In the genomic region with DNA sequence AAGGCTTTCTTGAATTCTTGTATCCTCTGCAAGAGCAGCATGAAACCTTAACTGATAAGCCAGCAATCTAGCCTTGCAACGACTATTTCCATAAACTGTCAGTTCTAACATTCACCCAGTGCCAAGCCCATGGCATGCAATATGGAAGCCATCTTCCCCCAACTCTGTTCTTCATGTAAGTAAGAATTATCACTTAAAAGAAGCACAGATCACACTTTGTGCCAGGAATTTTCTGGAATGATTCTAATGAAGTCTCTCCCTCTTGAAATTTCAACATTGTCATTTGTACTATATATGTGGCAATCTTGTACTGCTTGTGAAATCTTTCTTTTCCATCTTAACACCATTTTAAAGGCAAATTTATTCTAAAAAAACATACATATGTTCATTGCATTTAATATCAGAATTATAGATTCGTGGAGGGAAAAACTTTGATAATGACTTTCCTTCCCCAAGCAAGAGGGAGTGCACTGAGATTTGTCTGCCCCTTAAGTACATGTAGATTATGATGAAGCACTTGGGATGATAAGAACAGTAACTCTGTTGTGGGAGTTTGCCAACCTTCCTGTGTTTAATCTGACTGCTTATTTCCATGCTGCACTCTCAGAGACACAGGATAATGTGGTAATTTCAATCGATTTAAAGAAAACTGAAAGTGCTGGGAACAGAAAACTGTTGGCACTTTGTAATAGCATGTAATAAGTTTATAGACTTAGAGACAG, we compare ENCODE assay signal across 20 mouse cellular contexts.
"Had no signal": no experiment of that assay in that cellular context is flagged by ENCODE, and none has a peak within 500 bp of the region (broad histone marks: within the 10 kb centered on the region; RNA-seq: fewer than 3 reads in every experiment).

No protein-coding gene starts in this region.

- H3K9ac ChIP-seq: limb, embryonic 12.5 days; limb, embryonic 15.5 days; liver, embryonic 14.5 days; liver, postnatal 0 days; midbrain, embryonic 12.5 days; midbrain, embryonic 15.5 days; neural tube, embryonic 12.5 days; neural tube, embryonic 15.5 days; stomach, embryonic 15.5 days had no signal

- H3K4me2 ChIP-seq: limb, embryonic 12.5 days; limb, embryonic 15.5 days; liver, embryonic 11.5 days; midbrain, embryonic 12.5 days; midbrain, embryonic 15.5 days; neural tube, embryonic 12.5 days; neural tube, embryonic 15.5 days; stomach, embryonic 15.5 days had no signal

- H3K27me3 ChIP-seq: limb, embryonic 12.5 days; limb, embryonic 15.5 days; midbrain, embryonic 12.5 days; midbrain, embryonic 15.5 days; neural tube, embryonic 12.5 days; neural tube, embryonic 15.5 days; stomach, embryonic 15.5 days had no signal

- H3K9me3 ChIP-seq: limb, embryonic 12.5 days; limb, embryonic 15.5 days; midbrain, embryonic 12.5 days; midbrain, embryonic 15.5 days; neural tube, embryonic 12.5 days; neural tube, embryonic 15.5 days; stomach, embryonic 15.5 days had no signal

- ATAC-seq: liver, postnatal 0 days; midbrain, embryonic 15.5 days had no signal

- H3K36me3 ChIP-seq: limb, embryonic 12.5 days; limb, embryonic 15.5 days; midbrain, embryonic 12.5 days; midbrain, embryonic 15.5 days; neural tube, embryonic 12.5 days; neural tube, embryonic 15.5 days; stomach, embryonic 15.5 days had no signal

- H3K4me1 ChIP-seq: limb, embryonic 12.5 days; limb, embryonic 15.5 days; midbrain, embryonic 12.5 days; midbrain, embryonic 15.5 days; neural tube, embryonic 12.5 days; neural tube, embryonic 15.5 days; stomach, embryonic 15.5 days had no signal

- H3K27ac ChIP-seq: limb, embryonic 12.5 days; limb, embryonic 15.5 days; liver, embryonic 14.5 days; macrophage; midbrain, embryonic 12.5 days; midbrain, embryonic 15.5 days; neural tube, embryonic 12.5 days; neural tube, embryonic 15.5 days; stomach, embryonic 15.5 days had no signal

- H3K4me3 ChIP-seq: limb, embryonic 12.5 days; limb, embryonic 15.5 days; midbrain, embryonic 12.5 days; midbrain, embryonic 15.5 days; neural tube, embryonic 12.5 days; neural tube, embryonic 15.5 days; stomach, embryonic 15.5 days had no signal

- DNase-seq: kidney, adult 11 months; kidney, adult 8-10 months; kidney, postnatal 14 days; kidney, postnatal 4 days; left cerebral cortex, postnatal 4 days; liver, postnatal 0 days; retina, postnatal 1 day; right cerebral cortex, postnatal 25 days; spleen, adult 18-20 months; thymus, postnatal 25 days had no signal
